Mouse (Mus musculus) brain, embryonic 14.5 days (tissue): ENCODE data around the gene Mtus2.

Experiments
- CTCF ChIP-seq: fragments of 200-500 bp; IDR thresholded peaks from 2 replicates; pipeline ENCODE4 v1.5.1; 2012; ENCODE audit warnings: inconsistent platforms, mild to moderate bottlenecking, moderate library complexity, borderline replicate concordance; ENCODE audit not compliant: insufficient read depth, insufficient read length; ENCODE audit errors: extremely low read depth
- POLR2A ChIP-seq: fragments of 200-500 bp; IDR thresholded peaks from 2 replicates; pipeline ENCODE4 v1.6.1; 2012; ENCODE audit warnings: mild to moderate bottlenecking, inconsistent platforms, borderline replicate concordance; ENCODE audit not compliant: poor library complexity, insufficient read depth, insufficient read length, severe bottlenecking; ENCODE audit errors: extremely low read depth

- TF ChIP-seq CTCF (no peak), POLR2A (no peak)
Measured at GRCm38 (mm10) chr5:148359131-148359530, 402.0 kb downstream of the Mtus2 start.
